In genomic region chr14:102982016-102982626, GRCm38 (mm10) we compare ENCODE assay signal across 8 mouse cellular contexts. TPM values are rescaled to one million over a fixed set of nuclear protein-coding genes. Genes with fewer than 3 reads are reported as not detected.
DNase-seq lines count a peak whose midpoint lies in the region; ATAC-seq and TF ChIP-seq lines count a peak whose summit lies in the region.

No protein-coding gene starts in this region.

- TF ChIP-seq CTCF in lung, embryonic 14.5 days (IDR thresholded peaks at IDR 0.05; ENCODE audit: low read depth) = no peak

- DNase-seq in lung, embryonic 14.5 days = peak; percentile 59
- no peak for DNase-seq in lung, postnatal 10 days
- peak; percentile 58 for DNase-seq in forebrain, embryonic 14.5 days (ENCODE audit: low spot score)
- peak; percentile 62 to 76 for DNase-seq in layer of hippocampus, postnatal 10 days (ENCODE audit: low spot score in 2 of 2)
- DNase-seq in testis, postnatal 10 days (ENCODE audit: low spot score) = peak; percentile 80

- H3K4me3 ChIP-seq in lung, embryonic 14.5 days (ENCODE audit: low read depth, low read length) = peak overlapping the region; percentile 66
- peak overlapping the region; percentile 66 for H3K4me3 ChIP-seq in forebrain, embryonic 14.5 days (ENCODE audit: low read depth, low read length)
- H3K4me3 ChIP-seq in hindbrain, embryonic 12.5 days = peak overlapping the region; percentile 71

- peak overlapping the region; percentile 97 for H3K4me2 ChIP-seq in lung, embryonic 14.5 days
- peak overlapping the region; percentile 98 for H3K4me2 ChIP-seq in forebrain, embryonic 14.5 days (ENCODE audit: low read length)
- peak overlapping the region; percentile 91 for H3K4me2 ChIP-seq in hindbrain, embryonic 12.5 days (replicated peaks)

- H3K4me1 ChIP-seq in lung, embryonic 14.5 days (ENCODE audit: insufficient read depth) = peaks cover 6% of the 10 kb centered on the region; the same call in 1 of the 2 replicates
- peaks cover 3% of the 10 kb centered on the region for H3K4me1 ChIP-seq in forebrain, embryonic 14.5 days (ENCODE audit: control insufficient read depth, insufficient read depth, low read length)
- H3K4me1 ChIP-seq in hindbrain, embryonic 12.5 days = peaks cover 18% of the 10 kb centered on the region

- peak; percentile 22 for ATAC-seq in lung, embryonic 14.5 days (ENCODE audit: insufficient read depth)
- ATAC-seq in cerebellum, adult (ENCODE audit: insufficient number of reproducible peaks, low FRiP score, low TSS enrichment) = peak; percentile 47
- ATAC-seq in forebrain, embryonic 14.5 days = peak; percentile 47; the same call in 1 of the 2 replicates
- peak; percentile 49; the same call in 1 of the 2 replicates for ATAC-seq in hindbrain, embryonic 12.5 days (ENCODE audit: low FRiP score)
- ATAC-seq in megakaryocyte-erythroid progenitor cell, adult 5-6 weeks (replicated peaks; ENCODE audit: low FRiP score, low TSS enrichment, poor library complexity, severe bottlenecking) = peak; percentile 11

- H3K9me3 ChIP-seq in lung, embryonic 14.5 days (ENCODE audit: low read depth, low read length) = no peaks in the 10 kb centered on the region
- no peaks in the 10 kb centered on the region for H3K9me3 ChIP-seq in forebrain, embryonic 14.5 days (replicated peaks; ENCODE audit: control insufficient read depth, low read length)
- no peaks in the 10 kb centered on the region for H3K9me3 ChIP-seq in hindbrain, embryonic 12.5 days (replicated peaks)

- H3K36me3 ChIP-seq in lung, embryonic 14.5 days (ENCODE audit: insufficient read depth) = no peaks in the 10 kb centered on the region
- no peaks in the 10 kb centered on the region for H3K36me3 ChIP-seq in forebrain, embryonic 14.5 days (ENCODE audit: control insufficient read depth, insufficient read depth, low read length)
- H3K36me3 ChIP-seq in hindbrain, embryonic 12.5 days = no peaks in the 10 kb centered on the region

- peak overlapping the region; percentile 84 for H3K27ac ChIP-seq in lung, embryonic 14.5 days (ENCODE audit: low read depth)
- peak overlapping the region; percentile 48; the same call in 1 of the 2 replicates for H3K27ac ChIP-seq in forebrain, embryonic 14.5 days (ENCODE audit: low read depth, low read length)
- H3K27ac ChIP-seq in hindbrain, embryonic 12.5 days = peak overlapping the region; percentile 85

- 0% methylated on average over 68 of the region's 76 CpGs for WGBS in lung, embryonic 14.5 days
- WGBS in forebrain, embryonic 14.5 days = under 1% methylated on average over 71 of the region's 76 CpGs
- WGBS in hindbrain, embryonic 12.5 days = under 1% methylated on average over 72 of the region's 76 CpGs

- peaks cover 6% of the 10 kb centered on the region; the same call in 1 of the 2 replicates for H3K27me3 ChIP-seq in lung, embryonic 14.5 days (ENCODE audit: insufficient read depth, low read length)
- H3K27me3 ChIP-seq in forebrain, embryonic 14.5 days (replicated peaks; ENCODE audit: control insufficient read depth, insufficient read depth, low read length) = peaks cover 2% of the 10 kb centered on the region; the same call in 1 of the 2 replicates
- peaks cover 17% of the 10 kb centered on the region for H3K27me3 ChIP-seq in hindbrain, embryonic 12.5 days

- peak overlapping the region; percentile 62 for H3K9ac ChIP-seq in lung, embryonic 14.5 days
- peak overlapping the region; percentile 74 for H3K9ac ChIP-seq in forebrain, embryonic 14.5 days (ENCODE audit: low read length)
- peak overlapping the region; percentile 82 for H3K9ac ChIP-seq in hindbrain, embryonic 12.5 days

RNA-seq across cellular contexts. Expression of gene Kctd12, which starts 0.3 kb away (rescaled TPM):
- 8.9 and 10.9 TPM in 2 replicates for polyA plus RNA-seq in lung, embryonic 14.5 days (2014; fragmentation: Nextera tagmentation; extraction: Ambion mirVana)
- polyA plus RNA-seq in forebrain, embryonic 14.5 days (2014; fragmentation: Nextera tagmentation; extraction: Ambion mirVana) = 10.8 and 12.7 TPM in 2 replicates
- polyA plus RNA-seq in hindbrain, embryonic 12.5 days (2016; fragmentation: Nextera tagmentation; extraction: Ambion mirVana) = 19.1 and 22.0 TPM in 2 replicates
- 100 to 1,000 TPM in 1 of 2 experiments, 10 to 100 TPM in 1; 90.5 to 105 TPM for total RNA-seq in layer of hippocampus, postnatal 10 days (2021)
- 6.3 and 7.1 TPM in 2 replicates for total RNA-seq in megakaryocyte-erythroid progenitor cell, adult 5-6 weeks (2014; fragmentation: Nextera tagmentation)
- total RNA-seq in megakaryocyte-erythroid progenitor cell, adult 5-6 weeks (2017) = 13.8 and 19.0 TPM in 2 replicates
